In genomic region chr4:63544494-63545230, GRCm38 (mm10) we compare ENCODE assay signal across 8 mouse cellular contexts. TPM values are rescaled to one million over a fixed set of nuclear protein-coding genes. Genes with fewer than 3 reads are reported as not detected.
DNase-seq lines count a peak whose midpoint lies in the region; ATAC-seq and TF ChIP-seq lines count a peak whose summit lies in the region.

Atp6v1g1 (plus strand) TSS chr4:63544772.

- DNase-seq in brain, adult 2 months (ENCODE audit: low read depth, low spot score), result peak; percentile 96
- DNase-seq in natural killer cell, adult 2 months (ENCODE audit: low spot score in 2 of 2), result peak; percentile 93 to 94

- H3K27me3 ChIP-seq in C2C12 (ENCODE audit: control insufficient read depth, insufficient read depth, insufficient read length), result no peaks in the 10 kb centered on the region
- no peaks in the 10 kb centered on the region for H3K27me3 ChIP-seq in heart, embryonic 11.5 days (ENCODE audit: control insufficient read depth, insufficient read depth, low read length)
- H3K27me3 ChIP-seq in kidney, embryonic 16.5 days (ENCODE audit: insufficient read depth, low read length), result no peaks in the 10 kb centered on the region
- no peaks in the 10 kb centered on the region for H3K27me3 ChIP-seq in liver, embryonic 12.5 days (replicated peaks)
- H3K27me3 ChIP-seq in stomach, embryonic 15.5 days (replicated peaks), result no peaks in the 10 kb centered on the region

- peak within 1 kb of the TSS; percentile 77 for H3K27ac ChIP-seq in heart, embryonic 11.5 days (ENCODE audit: low read depth, low read length)
- H3K27ac ChIP-seq in kidney, embryonic 16.5 days (ENCODE audit: low read length), result peak within 1 kb of the TSS; percentile 90
- H3K27ac ChIP-seq in liver, embryonic 12.5 days, result peak within 1 kb of the TSS; percentile 82
- H3K27ac ChIP-seq in stomach, embryonic 15.5 days, result peak within 1 kb of the TSS; percentile 84

- H3K4me2 ChIP-seq in heart, embryonic 11.5 days, result peak within 1 kb of the TSS; percentile 77
- peak within 1 kb of the TSS; percentile 76 for H3K4me2 ChIP-seq in kidney, embryonic 16.5 days (replicated peaks; ENCODE audit: low read depth, low read length)
- H3K4me2 ChIP-seq in liver, embryonic 12.5 days, result peak within 1 kb of the TSS; percentile 82
- H3K4me2 ChIP-seq in stomach, embryonic 15.5 days, result peak within 1 kb of the TSS; percentile 62

- H3K79me3 ChIP-seq in C2C12 (ENCODE audit: low read depth), result peaks cover 34% of the 10 kb centered on the region

- peak within 1 kb of the TSS; percentile 74 for H3K4me3 ChIP-seq in C2C12 (ENCODE audit: insufficient read depth, poor library complexity, severe bottlenecking)
- peak within 1 kb of the TSS; percentile 70 for H3K4me3 ChIP-seq in heart, embryonic 11.5 days (ENCODE audit: low read depth, low read length)
- H3K4me3 ChIP-seq in kidney, embryonic 16.5 days (ENCODE audit: low read length), result peak within 1 kb of the TSS; percentile 85
- peak within 1 kb of the TSS; percentile 87 for H3K4me3 ChIP-seq in liver, embryonic 12.5 days
- peak within 1 kb of the TSS; percentile 85 for H3K4me3 ChIP-seq in stomach, embryonic 15.5 days (replicated peaks)

- no peak for TF ChIP-seq CTCF in C2C12 (IDR thresholded peaks at IDR 0.05; ENCODE audit: control insufficient read depth, insufficient read depth, insufficient read length)

- peak within 1 kb of the TSS; percentile 83 for H3ac ChIP-seq in C2C12 (ENCODE audit: control insufficient read depth, insufficient read length, low read depth)

- H3K4me1 ChIP-seq in heart, embryonic 11.5 days (ENCODE audit: control insufficient read depth, insufficient read depth, low read length), result peaks cover 29% of the 10 kb centered on the region
- peaks cover 30% of the 10 kb centered on the region for H3K4me1 ChIP-seq in kidney, embryonic 16.5 days (ENCODE audit: insufficient read depth, low read length)
- peaks cover 33% of the 10 kb centered on the region for H3K4me1 ChIP-seq in liver, embryonic 12.5 days
- H3K4me1 ChIP-seq in stomach, embryonic 15.5 days, result peaks cover 16% of the 10 kb centered on the region

- peaks cover 51% of the 10 kb centered on the region for H3K79me2 ChIP-seq in C2C12 (ENCODE audit: control insufficient read depth, insufficient read depth)

- under 1% methylated on average over 49 of the region's 57 CpGs for WGBS in heart, embryonic 11.5 days (ENCODE audit: insufficient replicate concordance)
- 0% methylated on average over 46 of the region's 57 CpGs for WGBS in kidney, embryonic 16.5 days
- WGBS in liver, embryonic 12.5 days (ENCODE audit: insufficient replicate concordance), result under 1% methylated on average over 57 of the region's 57 CpGs
- 0% methylated on average over 57 of the region's 57 CpGs for WGBS in stomach, embryonic 15.5 days

- H3K9me3 ChIP-seq in heart, embryonic 11.5 days (replicated peaks; ENCODE audit: control insufficient read depth, low read length), result no peaks in the 10 kb centered on the region
- no peaks in the 10 kb centered on the region for H3K9me3 ChIP-seq in kidney, embryonic 16.5 days (ENCODE audit: low read length)
- H3K9me3 ChIP-seq in liver, embryonic 12.5 days (replicated peaks), result no peaks in the 10 kb centered on the region
- no peaks in the 10 kb centered on the region for H3K9me3 ChIP-seq in stomach, embryonic 15.5 days

- peak within 1 kb of the TSS; percentile 84 for H3K9ac ChIP-seq in heart, embryonic 11.5 days (ENCODE audit: low read depth, low read length)
- peak within 1 kb of the TSS; percentile 96 for H3K9ac ChIP-seq in kidney, embryonic 16.5 days (replicated peaks; ENCODE audit: low read length)
- H3K9ac ChIP-seq in liver, embryonic 12.5 days, result peak within 1 kb of the TSS; percentile 88
- peak within 1 kb of the TSS; percentile 87 for H3K9ac ChIP-seq in stomach, embryonic 15.5 days

- peak; percentile 97 for ATAC-seq in erythroblast, adult 5-6 weeks (replicated peaks; ENCODE audit: low FRiP score, poor library complexity, severe bottlenecking)
- peak; percentile 93 for ATAC-seq in heart, embryonic 11.5 days (replicated peaks; ENCODE audit: insufficient number of reproducible peaks, low FRiP score, low TSS enrichment)
- ATAC-seq in kidney, embryonic 16.5 days (ENCODE audit: low FRiP score, low TSS enrichment), result peak; percentile 96
- peak; percentile 95 for ATAC-seq in liver, embryonic 12.5 days
- peak; percentile 92 for ATAC-seq in stomach, embryonic 15.5 days (ENCODE audit: insufficient read depth, low FRiP score, low read depth)

- H3K36me3 ChIP-seq in C2C12 (ENCODE audit: control insufficient read depth, insufficient read depth), result peaks cover 20% of the 10 kb centered on the region
- H3K36me3 ChIP-seq in heart, embryonic 11.5 days (ENCODE audit: control insufficient read depth, insufficient read depth, low read length), result peaks cover 7% of the 10 kb centered on the region
- H3K36me3 ChIP-seq in kidney, embryonic 16.5 days (ENCODE audit: insufficient read depth, low read length), result peaks cover 17% of the 10 kb centered on the region
- peaks cover 19% of the 10 kb centered on the region for H3K36me3 ChIP-seq in liver, embryonic 12.5 days
- peaks cover 15% of the 10 kb centered on the region for H3K36me3 ChIP-seq in stomach, embryonic 15.5 days

TF ChIP-seq in C2C12, 6 proteins besides CTCF, POLR2A, EP300 and RAD21:
- TF ChIP-seq MAX (IDR thresholded peaks at IDR 0.05) (no peak), CEBPB (IDR thresholded peaks at IDR 0.05; ENCODE audit: low read depth) (peak; percentile 53), MYOG (IDR thresholded peaks at IDR 0.05; ENCODE audit: control insufficient read depth, extremely low read depth, insufficient read length) (no peak), USF1 (IDR thresholded peaks at IDR 0.05; ENCODE audit: low read depth) (peak; percentile 91)

RNA-seq across cellular contexts. Expression of gene Atp6v1g1, which starts in this region (rescaled TPM):
- 335 TPM for polyA plus RNA-seq in C2C12 (2012; fragmentation: generic; extraction: Trizol)
- 39.6 and 49.7 TPM in 2 replicates for total RNA-seq in erythroblast, adult 5-6 weeks (2015; ENCODE audit: low replicate concordance)
- 31.0 and 43.5 TPM in 2 replicates for total RNA-seq in erythroblast, adult 5-6 weeks (2017; ENCODE audit: low replicate concordance)
- polyA plus RNA-seq in heart, embryonic 11.5 days (2014; fragmentation: Nextera tagmentation; extraction: Ambion mirVana), result 213 and 221 TPM in 2 replicates
- polyA plus RNA-seq in kidney, embryonic 16.5 days (2015; fragmentation: Nextera tagmentation; extraction: Ambion mirVana), result 305 and 320 TPM in 2 replicates
- 124 and 125 TPM in 2 replicates for polyA plus RNA-seq in liver, embryonic 12.5 days (2016; fragmentation: Nextera tagmentation; extraction: Ambion mirVana)
- 248 and 268 TPM in 2 replicates for polyA plus RNA-seq in stomach, embryonic 15.5 days (2015; fragmentation: Nextera tagmentation; extraction: Ambion mirVana)

Comparison
In these comparisons a context has a peak if more than half of its experiments do, and no peak if none do; other contexts are left out.
1. Peak in every context shown above with its lines: DNase-seq, ATAC-seq, H3K4me3 ChIP-seq and H3K27ac ChIP-seq.